Mouse (Mus musculus): ENCODE measurements around the gene Ctxn1. TPM values are rescaled to one million over a fixed set of nuclear protein-coding genes. Genes with fewer than 3 reads are reported as not detected.

The Ctxn1 gene
- total and polyA plus RNA-seq, 2 experiments from 2014 or later, result 12.5 to 13.2 TPM

DNA sequence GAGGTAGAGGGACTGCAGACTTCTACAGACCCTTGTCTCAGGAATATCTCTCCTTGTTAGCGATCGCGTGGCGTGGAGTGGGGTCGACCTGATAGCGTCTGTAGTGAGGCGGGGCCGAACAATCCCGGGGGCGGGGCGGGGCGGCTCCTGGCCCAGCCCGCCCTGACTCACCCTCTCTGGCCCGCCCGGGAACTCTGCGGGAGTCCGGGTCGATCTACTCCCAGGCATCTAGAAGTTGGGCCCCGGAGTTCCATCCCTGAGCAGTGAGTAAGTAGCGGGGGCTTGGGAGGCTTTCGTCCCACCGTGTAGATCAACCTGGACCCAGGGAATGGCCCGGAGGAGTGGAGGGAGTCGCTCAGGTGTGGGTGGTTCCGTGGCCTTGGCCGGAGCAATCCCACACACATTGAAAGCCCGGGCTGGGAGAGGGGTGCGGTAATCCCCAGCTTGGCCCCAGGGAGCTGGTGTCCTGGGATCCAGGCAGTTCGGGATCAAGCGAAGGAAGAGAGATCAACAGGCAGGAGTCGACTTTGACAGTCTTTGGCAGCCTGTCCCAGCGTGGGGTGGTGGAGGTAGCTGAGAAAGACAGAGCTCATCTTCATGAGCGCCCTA lies 32.2 kb downstream of the Ctxn1 start, which contains the start of gene Lrrc8e:
Lrrc8e (plus strand) TSS at position 89 of the 609 bp plus-strand sequence.
- TF ChIP-seq CTCF (IDR thresholded peaks at IDR 0.05; ENCODE audit: low read depth) (no peak), EP300 (IDR thresholded peaks at IDR 0.05; ENCODE audit: low read depth) (no peak)
- Histone ChIP-seq H3K9ac (replicated peaks; ENCODE audit: low read depth, low read length) (no peak within 1 kb of the TSS), H3K4me3 (ENCODE audit: low read depth, low read length) (peak within 1 kb of the TSS; percentile 19; the same call in 1 of the 2 replicates), H3K9me3 (replicated peaks; ENCODE audit: control insufficient read depth, low read length) (no peaks in the 10 kb centered on the region), H3K27ac (ENCODE audit: low read depth) (no peak within 1 kb of the TSS), H3K36me3 (replicated peaks; ENCODE audit: control insufficient read depth, insufficient read depth, low read length) (no peaks in the 10 kb centered on the region), H3K27me3 (ENCODE audit: control insufficient read depth, insufficient read depth, low read length) (peaks cover 29% of the 10 kb centered on the region), H3K4me2 (ENCODE audit: low read depth, low read length) (peak within 1 kb of the TSS; percentile 45), H3K4me1 (ENCODE audit: control insufficient read depth, insufficient read depth) (0 out of 2 replicates have a peak, but pooled peaks cover 5% of the 10 kb centered on the region)
- ATAC-seq (ENCODE audit: insufficient read depth, low read depth) (no peak), DNase-seq (ENCODE audit: low spot score) (no peak)
- 6% methylated on average over 33 of the region's 33 CpGs for WGBS

- TF ChIP-seq EP300 (IDR thresholded peaks at IDR 0.05; ENCODE audit: low read depth) (no peak), CTCF (IDR thresholded peaks at IDR 0.05; ENCODE audit: low read depth) (no peak)
- no peak for ATAC-seq (ENCODE audit: insufficient read depth, low read depth)
- H3K4me3 ChIP-seq (ENCODE audit: low read depth, low read length), result peak overlapping the region; percentile 19; the same call in 1 of the 2 replicates
These were observed 32.8 kb downstream of the Ctxn1 start for GRCm38 (mm10) chr8:4226323-4226722.

DNA sequence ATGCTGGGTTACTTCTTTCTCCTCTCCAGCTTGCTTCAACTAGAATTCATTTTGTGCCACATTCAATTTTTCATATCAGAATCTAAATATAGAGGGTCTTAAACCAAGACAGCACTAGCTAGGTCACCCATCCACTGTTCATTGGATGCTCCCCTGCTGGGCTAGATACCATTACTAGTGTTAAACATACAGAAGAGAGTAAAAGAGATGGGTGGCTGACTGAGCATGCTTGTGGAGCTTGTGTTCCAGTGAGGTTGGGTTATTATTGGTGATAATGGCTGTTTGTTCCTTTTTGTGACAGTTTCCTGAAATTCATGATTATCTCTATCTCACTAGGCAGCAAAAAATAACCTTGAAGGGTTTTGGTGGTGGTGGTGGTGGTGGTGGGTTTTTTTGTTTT lies 37.0 kb downstream of the Ctxn1 start:
- Histone ChIP-seq H3K4me2 (ENCODE audit: low read depth, low read length) (no peak overlapping the region), H3K9ac (replicated peaks; ENCODE audit: low read depth, low read length) (no peak overlapping the region), H3K9me3 (replicated peaks; ENCODE audit: control insufficient read depth, low read length) (no peaks in the 10 kb centered on the region), H3K36me3 (replicated peaks; ENCODE audit: control insufficient read depth, insufficient read depth, low read length) (no peaks in the 10 kb centered on the region), H3K27ac (ENCODE audit: low read depth) (no peak overlapping the region), H3K4me3 (ENCODE audit: low read depth, low read length) (no peak overlapping the region), H3K27me3 (ENCODE audit: control insufficient read depth, insufficient read depth, low read length) (peaks cover 27% of the 10 kb centered on the region), H3K4me1 (ENCODE audit: control insufficient read depth, insufficient read depth) (peaks cover 7% of the 10 kb centered on the region)
- DNase-seq (ENCODE audit: low spot score), result no peak
- TF ChIP-seq CTCF (IDR thresholded peaks at IDR 0.05; ENCODE audit: low read depth) (no peak), EP300 (IDR thresholded peaks at IDR 0.05; ENCODE audit: low read depth) (no peak)
- no peak for ATAC-seq (ENCODE audit: insufficient read depth, low read depth)

More at GRCm38 (mm10) chr8:4226323-4226722, 32.8 kb downstream of the Ctxn1 start:
- Histone ChIP-seq H3K4me2 (ENCODE audit: low read depth, low read length) (peak overlapping the region; percentile 45), H3K9me3 (replicated peaks; ENCODE audit: control insufficient read depth, low read length) (no peaks in the 10 kb centered on the region), H3K36me3 (replicated peaks; ENCODE audit: control insufficient read depth, insufficient read depth, low read length) (no peaks in the 10 kb centered on the region), H3K27ac (ENCODE audit: low read depth) (no peak overlapping the region), H3K4me1 (ENCODE audit: control insufficient read depth, insufficient read depth) (0 out of 2 replicates have a peak, but pooled peaks cover 5% of the 10 kb centered on the region), H3K9ac (replicated peaks; ENCODE audit: low read depth, low read length) (no peak overlapping the region), H3K27me3 (ENCODE audit: control insufficient read depth, insufficient read depth, low read length) (peaks cover 29% of the 10 kb centered on the region)
- WGBS, result 17% methylated on average over 4 of the region's 4 CpGs
- DNase-seq (ENCODE audit: low spot score), result no peak

GRCm38 (mm10) chr8:4219617-4220016 lies 39.5 kb downstream of the Ctxn1 start:
- no peak overlapping the region for H3K4me3 ChIP-seq (ENCODE audit: low read depth, low read length)
- H3K4me1 ChIP-seq (ENCODE audit: control insufficient read depth, insufficient read depth), result peaks cover 8% of the 10 kb centered on the region
- H3K4me2 ChIP-seq (ENCODE audit: low read depth, low read length), result no peak overlapping the region
- 82% methylated on average over 3 of the region's 3 CpGs for WGBS
- H3K9ac ChIP-seq (replicated peaks; ENCODE audit: low read depth, low read length), result no peak overlapping the region
- H3K27ac ChIP-seq (ENCODE audit: low read depth), result no peak overlapping the region
- DNase-seq (ENCODE audit: low spot score) (no peak), ATAC-seq (ENCODE audit: insufficient read depth, low read depth) (no peak)
- H3K9me3 ChIP-seq (replicated peaks; ENCODE audit: control insufficient read depth, low read length), result no peaks in the 10 kb centered on the region
- no peak for TF ChIP-seq CTCF (IDR thresholded peaks at IDR 0.05; ENCODE audit: low read depth)
- TF ChIP-seq EP300 (IDR thresholded peaks at IDR 0.05; ENCODE audit: low read depth), result no peak
- H3K36me3 ChIP-seq (replicated peaks; ENCODE audit: control insufficient read depth, insufficient read depth, low read length), result no peaks in the 10 kb centered on the region
- peaks cover 38% of the 10 kb centered on the region for H3K27me3 ChIP-seq (ENCODE audit: control insufficient read depth, insufficient read depth, low read length)

DNA sequence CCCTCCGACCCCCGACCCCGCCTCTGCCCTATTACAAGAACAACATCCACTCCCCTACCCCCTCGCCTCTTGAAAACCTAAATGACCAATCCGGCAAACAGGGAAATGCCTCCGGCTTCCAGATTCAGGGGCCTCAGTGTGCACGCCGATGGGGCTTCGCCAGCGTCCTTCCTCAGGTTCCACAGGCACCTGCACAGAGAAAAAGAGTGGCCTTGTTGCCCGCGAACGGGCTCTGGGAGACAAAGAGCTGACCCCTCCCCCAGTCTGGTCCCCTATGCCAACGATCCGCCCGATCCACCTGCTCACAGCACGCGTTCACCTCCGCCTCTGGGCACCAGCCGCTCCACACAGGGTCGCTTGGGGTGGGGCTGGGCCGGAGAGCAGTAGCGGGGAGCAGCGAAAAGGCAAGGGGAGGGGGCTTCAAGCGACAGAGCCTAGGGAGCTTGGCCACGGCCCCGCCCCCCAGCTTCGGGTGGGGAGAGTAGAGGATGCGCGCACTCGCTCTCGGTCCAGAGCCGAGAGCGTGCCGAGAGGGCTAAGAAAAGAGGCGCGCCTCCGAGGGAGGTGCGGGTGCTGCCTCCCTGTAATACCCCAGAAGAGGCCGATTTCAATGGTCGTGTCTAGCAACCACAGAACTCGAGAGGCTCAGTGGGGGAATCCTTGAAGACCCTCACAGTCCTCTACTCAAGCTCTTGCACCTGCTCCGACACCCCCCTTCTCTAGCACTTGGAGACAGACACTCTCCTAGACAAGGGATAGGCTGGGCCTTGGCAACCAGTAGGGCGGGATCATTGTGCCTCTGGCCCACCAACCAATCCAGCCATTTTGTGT lies 42.1 kb downstream of the Ctxn1 start, which contains the start of gene Prr36:
Prr36 (minus strand) TSS at position 669 of the 831 bp plus-strand sequence.
- Histone ChIP-seq H3K4me3 (ENCODE audit: low read depth, low read length) (peak within 1 kb of the TSS; percentile 53), H3K9me3 (replicated peaks; ENCODE audit: control insufficient read depth, low read length) (no peaks in the 10 kb centered on the region), H3K36me3 (replicated peaks; ENCODE audit: control insufficient read depth, insufficient read depth, low read length) (no peaks in the 10 kb centered on the region), H3K9ac (replicated peaks; ENCODE audit: low read depth, low read length) (no peak within 1 kb of the TSS), H3K4me2 (ENCODE audit: low read depth, low read length) (peak within 1 kb of the TSS; percentile 75), H3K27ac (ENCODE audit: low read depth) (no peak within 1 kb of the TSS), H3K27me3 (ENCODE audit: control insufficient read depth, insufficient read depth, low read length) (peaks cover 57% of the 10 kb centered on the region), H3K4me1 (ENCODE audit: control insufficient read depth, insufficient read depth) (peaks cover 22% of the 10 kb centered on the region)
- TF ChIP-seq EP300 (IDR thresholded peaks at IDR 0.05; ENCODE audit: low read depth) (no peak), CTCF (IDR thresholded peaks at IDR 0.05; ENCODE audit: low read depth) (no peak)
- DNase-seq (ENCODE audit: low spot score), result no peak
- WGBS, result 2% methylated on average over 44 of the region's 44 CpGs
- ATAC-seq (ENCODE audit: insufficient read depth, low read depth), result peak; percentile 22; the same call in 1 of the 2 replicates
